Mouse (Mus musculus) stomach, embryonic 15.5 days (tissue): ENCODE data around the gene Fosl1. TPM values are rescaled to one million over a fixed set of nuclear protein-coding genes. Genes with fewer than 3 reads are reported as not detected.
"Not testable (repeated sequence)": the region's sequence is repeated elsewhere in the genome, so short reads cannot be mapped to it uniquely, and the experiment has no call there.

Experiments used
- ATAC-seq: fragments of 200-750 bp; cut with Nextera tagmentation; 2 replicates; pipeline ENCODE4 v1.8.0; 2017; ENCODE audit warnings: low read depth, moderate number of reproducible peaks, moderate TSS enrichment; ENCODE audit not compliant: insufficient read depth, low FRiP score
- H3K27ac ChIP-seq: fragments of 300-500 bp; sonication (generic); 2 replicates; pipeline ENCODE4 v1.5.1; 2015; ENCODE audit warnings: mild to moderate bottlenecking, inconsistent platforms
- H3K27me3 ChIP-seq: fragments of 300-500 bp; sonication (generic); replicated peaks from 2 replicates; pipeline ENCODE4 v1.6.1; 2015; ENCODE audit warnings: inconsistent platforms
- H3K36me3 ChIP-seq: fragments of 300-500 bp; sonication (generic); 2 replicates; pipeline ENCODE4 v1.6.1; 2015; ENCODE audit warnings: inconsistent platforms
- H3K4me1 ChIP-seq: fragments of 300-500 bp; sonication (generic); 2 replicates; pipeline ENCODE4 v1.6.1; 2015; ENCODE audit warnings: inconsistent platforms
- H3K4me2 ChIP-seq: fragments of 300-500 bp; sonication (generic); 2 replicates; pipeline ENCODE4 v1.6.1; 2015; ENCODE audit warnings: mild to moderate bottlenecking, inconsistent platforms
- H3K4me3 ChIP-seq: fragments of 300-500 bp; sonication (generic); replicated peaks from 2 replicates; pipeline ENCODE4 v1.5.1; 2015; ENCODE audit warnings: inconsistent platforms
- H3K9ac ChIP-seq: fragments of 300-500 bp; sonication (generic); 2 replicates; pipeline ENCODE4 v1.6.1; 2015; ENCODE audit warnings: inconsistent platforms
- H3K9me3 ChIP-seq: fragments of 300-500 bp; sonication (generic); 2 replicates; pipeline ENCODE4 v1.6.1; 2016; ENCODE audit warnings: inconsistent platforms
- WGBS: fragments of 180-500 bp; shearing (Covaris S2); methylation state at CpG from one replicate; pipeline ENCODE4 v1.1.7; 2015; 5-methylcytosine and 5-hydroxymethylcytosine counted together
- polyA plus RNA-seq: library from polyadenylated mRNA; unstranded; fragments of >200 nt; fragmentation: Nextera tagmentation; extraction: Ambion mirVana; gene quantifications from 2 replicates; pipeline ENCODE4 v1.2.1, GENCODE M21; 2015

The Fosl1 gene
- not detected in 2 replicates for polyA plus RNA-seq

GRCm38 (mm10) chr19:5447515-5448353, at the start of gene Fosl1:
TSS of gene Fosl1 (plus strand) at chr19:5447547.
- H3K27ac ChIP-seq: no peak within 1 kb of the TSS
- peak within 1 kb of the TSS; percentile 58 for H3K4me3 ChIP-seq
- ATAC-seq: peak; percentile 44
- H3K4me2 ChIP-seq: peak within 1 kb of the TSS; percentile 98
- H3K9me3 ChIP-seq: no peaks in the 10 kb centered on the region
- no peak within 1 kb of the TSS; the same call in 1 of the 2 replicates for H3K9ac ChIP-seq
- H3K36me3 ChIP-seq: no peaks in the 10 kb centered on the region
- H3K4me1 ChIP-seq: peaks cover 14% of the 10 kb centered on the region
- H3K27me3 ChIP-seq: peaks cover 26% of the 10 kb centered on the region; the same call in 1 of the 2 replicates
- WGBS: 1% methylated on average over 70 of the region's 70 CpGs

GRCm38 (mm10) chr19:5401073-5401472, 46.3 kb upstream of the Fosl1 start:
- not testable (repeated sequence) for H3K4me3 ChIP-seq, H3K9me3 ChIP-seq, ATAC-seq, H3K4me1 ChIP-seq, H3K27me3 ChIP-seq, H3K27ac ChIP-seq, H3K4me2 ChIP-seq, H3K9ac ChIP-seq, H3K36me3 ChIP-seq
- 68% methylated on average over 4 of the region's 4 CpGs for WGBS

- H3K27me3 ChIP-seq: no peaks in the 10 kb centered on the region
- ATAC-seq: no peak
- H3K4me2 ChIP-seq: no peak within 1 kb of the TSS
- 73% methylated on average over 8 of the region's 8 CpGs for WGBS
- H3K36me3 ChIP-seq: no peaks in the 10 kb centered on the region
- H3K4me1 ChIP-seq: no peaks in the 10 kb centered on the region
- H3K9me3 ChIP-seq: no peaks in the 10 kb centered on the region
- H3K9ac ChIP-seq: no peak within 1 kb of the TSS
- no peak within 1 kb of the TSS for H3K27ac ChIP-seq
- H3K4me3 ChIP-seq: no peak within 1 kb of the TSS
These were observed 45.1 kb upstream of the Fosl1 start, which contains the start of gene Tsga10ip for GRCm38 (mm10) chr19:5402293-5402692. TSS of gene Tsga10ip (minus strand) at chr19:5402526.

- 26% methylated on average over 7 of the region's 7 CpGs for WGBS
- ATAC-seq: no peak
- no peak overlapping the region for H3K9ac ChIP-seq
These were observed 41.4 kb upstream of the Fosl1 start for GRCm38 (mm10) chr19:5405924-5406323.

GRCm38 (mm10) chr19:5406531-5407126, 40.7 kb upstream of the Fosl1 start:
- H3K9ac ChIP-seq: peak overlapping the region; percentile 41
- WGBS: 13% methylated on average over 25 of the region's 25 CpGs
- not testable (repeated sequence) for H3K4me1 ChIP-seq, H3K9me3 ChIP-seq, H3K27me3 ChIP-seq, H3K36me3 ChIP-seq
- peak; percentile 79 for ATAC-seq
- H3K4me3 ChIP-seq: peak overlapping the region; percentile 56
- H3K4me2 ChIP-seq: peak overlapping the region; percentile 68
- H3K27ac ChIP-seq: peak overlapping the region; percentile 93

More at GRCm38 (mm10) chr19:5405924-5406323, 41.4 kb upstream of the Fosl1 start:
- H3K9me3 ChIP-seq: no peaks in the 10 kb centered on the region
- H3K4me3 ChIP-seq: peak overlapping the region; percentile 35
- no peaks in the 10 kb centered on the region; the same call in 1 of the 2 replicates for H3K4me1 ChIP-seq
- H3K4me2 ChIP-seq: peak overlapping the region; percentile 48
- no peaks in the 10 kb centered on the region for H3K27me3 ChIP-seq
- no peak overlapping the region for H3K27ac ChIP-seq
- H3K36me3 ChIP-seq: no peaks in the 10 kb centered on the region

- Histone ChIP-seq H3K27me3 (no peaks in the 10 kb centered on the region), H3K4me2 (peak overlapping the region; percentile 68), H3K27ac (peak overlapping the region; percentile 93), H3K4me3 (peak overlapping the region; percentile 56), H3K4me1 (peaks cover 4% of the 10 kb centered on the region; the same call in 1 of the 2 replicates), H3K36me3 (no peaks in the 10 kb centered on the region), H3K9me3 (no peaks in the 10 kb centered on the region), H3K9ac (peak overlapping the region; percentile 41)
- WGBS: 9% methylated on average over 7 of the region's 7 CpGs
- peak; percentile 42 for ATAC-seq
These were observed 40.2 kb upstream of the Fosl1 start for GRCm38 (mm10) chr19:5407133-5407532.

- Histone ChIP-seq H3K27ac (no peak overlapping the region), H3K4me3 (no peak overlapping the region), H3K27me3 (no peaks in the 10 kb centered on the region), H3K4me1 (peaks cover 4% of the 10 kb centered on the region; the same call in 1 of the 2 replicates), H3K9me3 (no peaks in the 10 kb centered on the region), H3K4me2 (no peak overlapping the region), H3K9ac (no peak overlapping the region), H3K36me3 (no peaks in the 10 kb centered on the region)
- WGBS: 85% methylated on average over 13 of the region's 13 CpGs
- ATAC-seq: no peak
These were observed 39.0 kb upstream of the Fosl1 start for GRCm38 (mm10) chr19:5408057-5409001.

GRCm38 (mm10) chr19:5409068-5409467, 38.3 kb upstream of the Fosl1 start:
- H3K9me3 ChIP-seq: no peaks in the 10 kb centered on the region
- H3K4me1 ChIP-seq: peaks cover 4% of the 10 kb centered on the region; the same call in 1 of the 2 replicates
- no peaks in the 10 kb centered on the region for H3K36me3 ChIP-seq
- no peak overlapping the region for H3K4me3 ChIP-seq
- WGBS: 67% methylated on average over 5 of the region's 5 CpGs
- no peak overlapping the region for H3K27ac ChIP-seq
- H3K4me2 ChIP-seq: no peak overlapping the region
- ATAC-seq: no peak
- H3K27me3 ChIP-seq: no peaks in the 10 kb centered on the region
- H3K9ac ChIP-seq: no peak overlapping the region

- Histone ChIP-seq H3K27me3 (no peaks in the 10 kb centered on the region), H3K9ac (no peak overlapping the region), H3K9me3 (no peaks in the 10 kb centered on the region), H3K4me1 (peaks cover 4% of the 10 kb centered on the region; the same call in 1 of the 2 replicates), H3K27ac (no peak overlapping the region), H3K4me3 (no peak overlapping the region), H3K36me3 (no peaks in the 10 kb centered on the region), H3K4me2 (no peak overlapping the region)
- WGBS: 81% methylated on average over 5 of the region's 5 CpGs
- ATAC-seq: no peak
These were observed 36.7 kb upstream of the Fosl1 start for GRCm38 (mm10) chr19:5410641-5411040.

- no peaks in the 10 kb centered on the region for H3K27me3 ChIP-seq
- WGBS: 69% methylated on average over 5 of the region's 5 CpGs
- no peak overlapping the region for H3K9ac ChIP-seq
- H3K4me2 ChIP-seq: no peak overlapping the region
- H3K36me3 ChIP-seq: no peaks in the 10 kb centered on the region
- H3K27ac ChIP-seq: no peak overlapping the region
- peaks cover 4% of the 10 kb centered on the region; the same call in 1 of the 2 replicates for H3K4me1 ChIP-seq
- no peaks in the 10 kb centered on the region for H3K9me3 ChIP-seq
- H3K4me3 ChIP-seq: no peak overlapping the region
- ATAC-seq: no peak
These were observed 35.4 kb upstream of the Fosl1 start for GRCm38 (mm10) chr19:5411961-5412360.

GRCm38 (mm10) chr19:5413840-5414239, 33.5 kb upstream of the Fosl1 start:
- WGBS: 80% methylated on average over 4 of the region's 4 CpGs
- no peaks in the 10 kb centered on the region for H3K9me3 ChIP-seq

More at GRCm38 (mm10) chr19:5413840-5414239, 33.5 kb upstream of the Fosl1 start:
- Histone ChIP-seq H3K4me3 (no peak overlapping the region), H3K9ac (no peak overlapping the region), H3K4me1 (0 out of 2 replicates have a peak, but pooled peaks cover 4% of the 10 kb centered on the region), H3K4me2 (no peak overlapping the region), H3K27ac (no peak overlapping the region), H3K27me3 (no peaks in the 10 kb centered on the region), H3K36me3 (no peaks in the 10 kb centered on the region)
- no peak for ATAC-seq
